Mouse (Mus musculus): ENCODE measurements around the gene Synm.

The Synm gene

GRCm38 (mm10) chr7:67695906-67696305 lies 63.6 kb downstream of the Synm start:
- DNase-seq = no peak

DNA sequence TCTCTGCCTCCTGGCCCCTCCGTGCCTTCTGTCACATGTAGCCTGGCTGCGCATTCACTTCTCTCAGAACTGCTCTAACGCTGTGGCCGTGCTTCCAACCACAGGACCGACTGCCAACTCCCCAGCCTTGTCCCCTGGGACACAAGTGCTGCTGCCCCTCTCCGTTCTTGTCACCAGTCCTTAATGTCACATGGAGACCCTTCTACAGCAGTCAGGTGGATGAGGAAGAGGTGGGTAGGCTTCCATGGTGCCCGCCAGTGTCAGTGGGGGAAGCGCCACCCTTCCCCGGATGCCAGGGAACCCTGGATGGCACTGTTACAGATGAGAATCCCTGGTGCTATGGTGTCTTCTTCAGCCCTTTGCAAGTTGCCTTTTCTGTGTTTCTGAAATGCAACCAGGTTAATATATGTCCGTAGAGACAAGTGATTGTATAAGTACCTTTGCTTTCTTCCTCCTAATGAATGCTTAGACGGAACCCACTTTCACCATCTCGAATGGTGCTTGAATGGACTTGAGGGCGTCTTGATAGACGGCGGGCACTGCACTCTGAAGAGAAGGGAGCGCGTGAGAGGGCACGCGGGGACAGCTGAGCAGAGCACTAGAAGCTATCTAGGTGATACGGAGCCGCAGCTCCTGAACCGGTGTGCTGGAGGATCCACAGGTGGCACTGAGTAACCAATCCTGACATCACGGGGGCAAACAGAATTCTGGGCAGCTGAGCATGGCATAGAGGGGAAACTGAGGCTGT lies 66.6 kb downstream of the Synm start:
- peak; percentile 30 for DNase-seq

- DNase-seq = peak; percentile 32
Measured at GRCm38 (mm10) chr7:67692141-67692540, 67.4 kb downstream of the Synm start.

GRCm38 (mm10) chr7:67691036-67691435 lies 68.5 kb downstream of the Synm start:
- DNase-seq = peak; percentile 13

DNA sequence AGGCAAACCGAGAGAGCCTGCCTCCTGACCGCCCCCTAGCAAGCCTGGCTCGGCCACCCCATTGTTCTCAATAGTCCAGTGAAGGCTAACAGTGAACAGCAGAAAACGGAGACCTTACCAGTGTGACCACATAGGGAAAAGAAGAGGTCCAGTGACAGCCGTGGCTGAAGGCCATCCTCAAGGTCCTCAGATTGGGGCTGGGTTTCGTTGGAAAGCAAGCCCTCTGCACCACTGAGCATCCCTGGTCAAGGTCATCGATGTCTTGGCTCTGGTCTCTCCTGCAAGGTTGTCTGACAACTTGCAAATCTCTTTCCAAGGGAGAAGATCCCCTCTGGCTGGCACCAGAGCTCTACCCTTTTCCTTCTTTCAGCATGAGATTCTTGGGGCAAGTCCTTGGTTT lies 69.7 kb downstream of the Synm start:
- no peak for DNase-seq

DNA sequence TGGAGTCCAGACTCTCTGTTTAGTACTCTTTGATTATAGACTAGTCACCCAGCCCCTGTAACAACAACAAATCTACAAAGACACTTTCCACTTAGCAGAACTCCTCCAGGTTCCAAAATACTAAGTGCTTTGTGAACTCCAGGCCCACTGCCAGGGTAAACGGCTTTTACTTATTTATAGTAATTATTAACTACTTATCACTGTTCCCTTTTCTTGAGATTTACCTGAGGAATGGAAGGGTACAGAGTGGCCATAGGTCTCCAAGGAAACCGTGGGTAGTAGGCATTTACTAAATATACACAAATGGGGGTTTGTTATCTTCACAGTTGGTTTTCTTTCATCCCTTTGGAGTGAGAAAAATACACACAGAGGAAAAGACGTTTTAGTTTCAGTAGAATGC lies 71.3 kb downstream of the Synm start:
- DNase-seq = peak; percentile 52

DNA sequence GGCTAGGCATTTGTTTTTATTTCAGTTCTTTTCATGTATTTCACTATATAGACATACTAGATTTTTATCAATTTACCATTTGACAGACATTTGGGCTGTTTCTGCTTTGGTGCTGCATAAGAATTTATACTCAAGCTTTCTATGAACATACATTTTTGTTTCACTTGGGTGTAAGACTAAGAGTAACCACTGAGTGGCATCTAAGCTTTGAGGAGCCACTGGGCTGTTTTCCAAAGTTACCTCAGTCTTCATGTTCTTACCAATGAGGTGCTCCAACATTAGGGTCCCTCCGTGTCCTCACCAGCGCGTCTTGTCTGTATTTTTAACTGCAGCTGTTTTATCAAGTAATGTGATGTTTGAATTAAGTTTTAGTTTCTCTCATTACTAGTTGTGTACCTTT lies 73.0 kb downstream of the Synm start:
- no peak for DNase-seq

DNA sequence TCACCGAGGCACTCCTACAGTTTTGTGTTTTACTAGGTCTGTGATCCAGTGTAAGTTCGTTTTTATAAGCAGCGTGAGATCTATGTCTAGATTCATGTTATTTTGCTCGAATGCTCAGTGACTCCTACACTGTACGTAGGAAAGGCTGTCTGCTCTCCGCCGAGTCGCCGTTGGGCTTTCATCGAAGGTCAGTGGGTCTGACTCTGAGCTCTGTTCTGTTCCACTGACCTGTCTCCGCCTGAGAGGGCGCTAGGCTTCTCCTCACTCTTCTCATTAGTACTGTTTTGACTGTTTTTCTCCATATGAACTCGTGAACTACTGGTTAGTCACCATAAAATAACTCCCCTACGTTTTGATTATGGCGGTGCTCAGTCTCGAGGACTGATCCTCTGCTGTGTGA lies 76.5 kb downstream of the Synm start:
- no peak for DNase-seq

DNA sequence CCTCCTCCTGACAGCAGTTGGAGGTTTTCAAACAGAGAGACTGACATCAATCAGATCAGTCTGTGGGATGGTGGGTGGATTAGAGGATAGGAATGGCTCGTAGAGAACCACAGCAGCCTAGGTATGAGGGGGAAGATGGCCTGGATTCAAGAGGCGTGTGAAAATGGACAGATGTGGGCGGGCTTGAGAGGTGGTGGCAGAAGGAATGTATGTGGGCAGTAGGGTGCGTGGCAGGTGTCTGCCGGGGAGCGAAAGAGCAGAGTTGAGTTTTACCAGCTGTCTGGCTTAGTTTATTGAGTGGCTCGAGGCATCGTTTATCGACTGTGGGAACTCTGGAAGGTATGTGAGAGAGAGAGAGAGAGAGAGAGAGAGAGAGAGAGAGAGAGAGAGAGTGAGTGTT lies 78.5 kb downstream of the Synm start:
- DNase-seq = no peak
